Mouse (Mus musculus) spleen, adult 2 months (tissue): ENCODE measurements at regions not wholly inside any gene's neighbourhood (a gene's known extent, or its start where the extent isn't known, plus 50 kb on each side); places are given as distances from the start of the nearest gene placed in this dataset.

Experiments used
- CTCF ChIP-seq: fragments of 200-500 bp; IDR thresholded peaks from 2 replicates; pipeline ENCODE4 v1.5.1; 2011; ENCODE audit warnings: mild to moderate bottlenecking, inconsistent platforms; ENCODE audit not compliant: insufficient read depth, insufficient read length, insufficient replicate concordance; ENCODE audit errors: extremely low read depth
- POLR2A ChIP-seq: fragments of 200-500 bp; IDR thresholded peaks from 2 replicates; pipeline ENCODE4 v1.6.1; 2011; ENCODE audit warnings: low read depth, low read length, inconsistent platforms

GRCm38 (mm10) chr5:119984206-119984605 lies 132.1 kb upstream of the Rbm19 start:
- TF ChIP-seq CTCF (no peak), POLR2A (no peak)
